Mouse (Mus musculus) spleen, adult 2 months (tissue): ENCODE data around the gene Pbrm1.

Source experiments
- CTCF ChIP-seq: fragments of 200-500 bp; IDR thresholded peaks from 2 replicates; pipeline ENCODE4 v1.5.1; 2011; ENCODE audit warnings: mild to moderate bottlenecking, inconsistent platforms; ENCODE audit not compliant: insufficient read depth, insufficient read length, insufficient replicate concordance; ENCODE audit errors: extremely low read depth
- POLR2A ChIP-seq: fragments of 200-500 bp; IDR thresholded peaks from 2 replicates; pipeline ENCODE4 v1.6.1; 2011; ENCODE audit warnings: low read depth, low read length, inconsistent platforms

- no peak for TF ChIP-seq POLR2A
- no peak for TF ChIP-seq CTCF
Observed at GRCm38 (mm10) chr14:31137281-31137595, 118.3 kb downstream of the Pbrm1 start.
